Mouse (Mus musculus) G1E (cell line): ENCODE data around the gene Fam234a.

ENCODE experiments used
- CTCF ChIP-seq: IDR thresholded peaks from 2 replicates; pipeline ENCODE4 v1.5.1; 2012; ENCODE audit warnings: low read depth, low read length, inconsistent platforms, mixed read lengths
- GATA1 ChIP-seq: IDR thresholded peaks from 2 replicates; pipeline ENCODE4 v1.6.1; 2012; ENCODE audit warnings: borderline replicate concordance, low read length, inconsistent platforms, mixed read lengths
- GATA2 ChIP-seq: IDR thresholded peaks from 2 replicates; pipeline ENCODE4 v1.6.1; 2012; ENCODE audit warnings: low read depth, low read length, inconsistent platforms, borderline replicate concordance
- POLR2AphosphoS5 ChIP-seq: IDR thresholded peaks from 2 replicates; pipeline ENCODE4 v1.6.1; 2012; ENCODE audit warnings: low read depth, low read length, inconsistent platforms; ENCODE audit not compliant: insufficient replicate concordance
- TAL1 ChIP-seq: conservative IDR thresholded peaks from 2 replicates; pipeline ENCODE4 v1.6.1; 2012; ENCODE audit warnings: low read depth, low read length, inconsistent platforms, mixed read lengths

DNA sequence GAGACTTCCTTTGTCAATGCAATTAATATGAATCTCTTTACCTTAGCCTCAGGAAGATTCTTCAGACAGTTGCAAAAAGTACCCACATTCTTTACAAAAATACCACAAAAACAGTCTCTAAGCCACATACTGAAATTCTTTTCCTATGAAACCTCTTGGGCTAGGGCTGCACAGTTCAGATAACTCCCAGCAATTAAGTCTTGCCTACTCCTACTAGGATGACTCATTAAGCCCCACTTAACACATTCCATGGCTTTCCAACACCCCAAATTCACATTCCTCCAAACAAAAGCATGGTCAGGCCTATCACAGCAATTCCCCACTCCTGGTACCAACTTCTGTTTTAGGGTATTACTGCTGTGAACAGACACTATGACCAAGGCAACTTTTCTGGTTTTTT is 65.4 kb downstream of the Fam234a start:
- TF ChIP-seq POLR2AphosphoS5: no peak
- no peak for TF ChIP-seq CTCF
- no peak for TF ChIP-seq GATA1
- TF ChIP-seq TAL1: no peak
- TF ChIP-seq GATA2: no peak
